25 mouse cellular contexts compared by ENCODE assay signal in the genomic region with DNA sequence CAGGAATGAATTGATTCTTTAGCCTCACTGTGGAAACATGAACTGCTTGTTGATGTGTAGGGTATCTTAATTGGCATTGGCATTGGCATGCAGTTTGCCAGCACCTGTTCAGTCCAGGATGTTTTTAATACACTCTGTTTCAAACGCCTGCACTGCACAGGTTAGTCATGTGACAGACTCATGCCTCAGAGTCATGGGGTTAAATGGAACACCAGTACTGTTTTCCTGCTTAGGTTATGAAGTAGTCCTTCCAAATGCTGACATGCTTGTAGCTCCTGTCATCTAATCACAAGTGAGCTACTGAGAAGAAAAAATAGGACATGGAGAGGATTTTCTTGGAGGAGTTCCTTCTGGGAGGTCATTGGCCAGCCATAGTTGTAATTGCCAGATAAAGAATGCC. TPM values are rescaled to one million over a fixed set of nuclear protein-coding genes. Genes with fewer than 3 reads are reported as not detected.
DNase-seq lines count a peak whose midpoint lies in the region; ATAC-seq lines count a peak whose summit lies in the region.
"Had no signal": no experiment of that assay in that cellular context is flagged by ENCODE, and none has a peak within 500 bp of the region (broad histone marks: within the 10 kb centered on the region; RNA-seq: fewer than 3 reads in every experiment).

No protein-coding gene starts in this region.

- ATAC-seq in kidney, embryonic 14.5 days (ENCODE audit: low FRiP score, low TSS enrichment): no peak
- ATAC-seq in kidney, embryonic 16.5 days (ENCODE audit: low FRiP score, low TSS enrichment): no peak
- no peak for ATAC-seq in hindbrain, embryonic 13.5 days (ENCODE audit: low FRiP score)
- ATAC-seq: CD4-positive, CD25-positive, alpha-beta regulatory T cell, adult 4 months; forebrain, embryonic 14.5 days had no signal

- H3K9me3 ChIP-seq in kidney, embryonic 14.5 days (ENCODE audit: control insufficient read depth, low read length): no peaks in the 10 kb centered on the region
- no peaks in the 10 kb centered on the region for H3K9me3 ChIP-seq in kidney, embryonic 16.5 days (ENCODE audit: low read length)
- no peaks in the 10 kb centered on the region for H3K9me3 ChIP-seq in hindbrain, embryonic 13.5 days
- H3K9me3 ChIP-seq: embryonic facial prominence, embryonic 15.5 days; forebrain, embryonic 10.5 days; G1E; heart, embryonic 12.5 days; hindbrain, embryonic 10.5 days; hindbrain, embryonic 15.5 days had no signal

- H3K9ac ChIP-seq in kidney, embryonic 14.5 days (ENCODE audit: low read depth, low read length): no peak overlapping the region
- H3K9ac ChIP-seq in kidney, embryonic 16.5 days (replicated peaks; ENCODE audit: low read length): no peak overlapping the region
- no peak overlapping the region for H3K9ac ChIP-seq in hindbrain, embryonic 13.5 days
- H3K9ac ChIP-seq: embryonic facial prominence, embryonic 15.5 days; heart, embryonic 12.5 days; hindbrain, embryonic 15.5 days had no signal

- no peak overlapping the region for H3K4me3 ChIP-seq in kidney, embryonic 14.5 days (ENCODE audit: low read length)
- H3K4me3 ChIP-seq in kidney, embryonic 16.5 days (ENCODE audit: low read length): no peak overlapping the region
- no peak overlapping the region for H3K4me3 ChIP-seq in hindbrain, embryonic 13.5 days
- H3K4me3 ChIP-seq: embryonic facial prominence, embryonic 15.5 days; erythroblast, embryonic 14.5 days; forebrain, embryonic 10.5 days; heart, embryonic 12.5 days; hindbrain, embryonic 10.5 days; hindbrain, embryonic 15.5 days had no signal

- no peaks in the 10 kb centered on the region for H3K4me1 ChIP-seq in kidney, embryonic 14.5 days (ENCODE audit: control insufficient read depth, insufficient read depth, low read length)
- H3K4me1 ChIP-seq in kidney, embryonic 16.5 days (ENCODE audit: insufficient read depth, low read length): no peaks in the 10 kb centered on the region
- H3K4me1 ChIP-seq in hindbrain, embryonic 13.5 days (replicated peaks): 0 out of 2 replicates have a peak, but pooled peaks cover 5% of the 10 kb centered on the region
- H3K4me1 ChIP-seq: embryonic facial prominence, embryonic 15.5 days; forebrain, embryonic 10.5 days; hindbrain, embryonic 10.5 days; hindbrain, embryonic 15.5 days had no signal

- no peak overlapping the region for H3K27ac ChIP-seq in kidney, embryonic 14.5 days (ENCODE audit: low read depth, low read length)
- H3K27ac ChIP-seq in kidney, embryonic 16.5 days (ENCODE audit: low read length): no peak overlapping the region
- H3K27ac ChIP-seq in hindbrain, embryonic 13.5 days: no peak overlapping the region
- H3K27ac ChIP-seq: embryonic facial prominence, embryonic 15.5 days; forebrain, embryonic 10.5 days; hindbrain, embryonic 10.5 days; hindbrain, embryonic 15.5 days had no signal

- peaks cover 35% of the 10 kb centered on the region for H3K36me3 ChIP-seq in kidney, embryonic 14.5 days (ENCODE audit: control insufficient read depth, insufficient read depth, low read length)
- H3K36me3 ChIP-seq in kidney, embryonic 16.5 days (ENCODE audit: insufficient read depth, low read length): peaks cover 23% of the 10 kb centered on the region
- H3K36me3 ChIP-seq in hindbrain, embryonic 13.5 days: peaks cover 37% of the 10 kb centered on the region

- no peaks in the 10 kb centered on the region for H3K27me3 ChIP-seq in kidney, embryonic 14.5 days (ENCODE audit: control insufficient read depth, insufficient read depth, low read length)
- no peaks in the 10 kb centered on the region for H3K27me3 ChIP-seq in kidney, embryonic 16.5 days (ENCODE audit: insufficient read depth, low read length)
- H3K27me3 ChIP-seq in hindbrain, embryonic 13.5 days: no peaks in the 10 kb centered on the region
- H3K27me3 ChIP-seq: embryonic facial prominence, embryonic 15.5 days; heart, embryonic 12.5 days; hindbrain, embryonic 15.5 days had no signal

- DNase-seq in gastrocnemius, adult 18-20 months (ENCODE audit: low spot score): peak; percentile 67
- no peak for DNase-seq in gastrocnemius, adult 8-10 months (ENCODE audit: low spot score in 2 of 2)
- peak; percentile 28 for DNase-seq in kidney, adult 18-20 months
- peak; percentile 34 to 49 for DNase-seq in kidney, postnatal 36 days
- DNase-seq: adrenal gland, postnatal 10 days; B cell, adult 2 months; cerebellum, adult 11 months; cerebellum, adult 8-10 months; cerebellum, postnatal 14 days; embryo, embryonic 11 days; gastrocnemius, postnatal 25 days had no signal

- 89% methylated on average over 1 of the region's 1 CpGs for WGBS in kidney, embryonic 14.5 days
- 68% methylated on average over 1 of the region's 1 CpGs for WGBS in kidney, embryonic 16.5 days
- 90% methylated on average over 1 of the region's 1 CpGs for WGBS in hindbrain, embryonic 13.5 days

- no peak overlapping the region for H3K4me2 ChIP-seq in kidney, embryonic 14.5 days (replicated peaks; ENCODE audit: low read depth, low read length)
- H3K4me2 ChIP-seq in kidney, embryonic 16.5 days (replicated peaks; ENCODE audit: low read depth, low read length): no peak overlapping the region
- H3K4me2 ChIP-seq in hindbrain, embryonic 13.5 days: no peak overlapping the region
- H3K4me2 ChIP-seq: embryonic facial prominence, embryonic 15.5 days; heart, embryonic 12.5 days; hindbrain, embryonic 15.5 days had no signal

RNA-seq across cellular contexts. Expression of a gene that starts 10.3 kb away (rescaled TPM):
- total RNA-seq in gastrocnemius, adult 18-20 months (2021): 10 to 100 TPM; 39.5 to 47.6 TPM
- 10 to 100 TPM; 24.7 to 38.2 (median 32.9) TPM for total RNA-seq in gastrocnemius, adult 8-10 months (2022)
- polyA plus RNA-seq in kidney, embryonic 14.5 days (2014; fragmentation: Nextera tagmentation; extraction: Ambion mirVana): 18.3 and 28.8 TPM in 2 replicates
- 26.9 and 27.6 TPM in 2 replicates for polyA plus RNA-seq in kidney, embryonic 16.5 days (2015; fragmentation: Nextera tagmentation; extraction: Ambion mirVana)
- 27.4 and 29.5 TPM in 2 replicates for polyA plus RNA-seq in hindbrain, embryonic 13.5 days (2015; fragmentation: Nextera tagmentation; extraction: Ambion mirVana)

RNA-seq across cellular contexts. Expression of a gene that starts 19.7 kb away (rescaled TPM):
- 1 to 10 TPM; 1.3 to 1.9 TPM for total RNA-seq in gastrocnemius, adult 18-20 months (2021)
- 1 to 10 TPM; 1.1 to 1.7 (median 1.4) TPM for total RNA-seq in gastrocnemius, adult 8-10 months (2022)
- 6.9 and 7.3 TPM in 2 replicates for polyA plus RNA-seq in kidney, embryonic 14.5 days (2014; fragmentation: Nextera tagmentation; extraction: Ambion mirVana)
- polyA plus RNA-seq in kidney, embryonic 16.5 days (2015; fragmentation: Nextera tagmentation; extraction: Ambion mirVana): 10.2 and 11.9 TPM in 2 replicates
- polyA plus RNA-seq in hindbrain, embryonic 13.5 days (2015; fragmentation: Nextera tagmentation; extraction: Ambion mirVana): 6.2 and 6.7 TPM in 2 replicates

RNA-seq across cellular contexts. Expression of a gene that starts 29.2 kb away (rescaled TPM):
- 1 to 10 TPM; 2.8 to 3.3 TPM for total RNA-seq in gastrocnemius, adult 18-20 months (2021)
- 1 to 10 TPM; 2.3 to 4.2 (median 3.1) TPM for total RNA-seq in gastrocnemius, adult 8-10 months (2022)
- 13.1 and 15.7 TPM in 2 replicates for polyA plus RNA-seq in kidney, embryonic 14.5 days (2014; fragmentation: Nextera tagmentation; extraction: Ambion mirVana)
- 23.4 and 26.3 TPM in 2 replicates for polyA plus RNA-seq in kidney, embryonic 16.5 days (2015; fragmentation: Nextera tagmentation; extraction: Ambion mirVana)
- 19.9 and 21.1 TPM in 2 replicates for polyA plus RNA-seq in hindbrain, embryonic 13.5 days (2015; fragmentation: Nextera tagmentation; extraction: Ambion mirVana)

RNA-seq across cellular contexts. Expression of a gene that starts 29.2 kb away (rescaled TPM):
- total RNA-seq in gastrocnemius, adult 18-20 months (2021): under 1 TPM; 0.55 to 0.71 TPM
- 1 to 10 TPM in 2 of 4 experiments, under 1 TPM in 2; 0.36 to 1.3 (median 0.94) TPM for total RNA-seq in gastrocnemius, adult 8-10 months (2022)
- polyA plus RNA-seq in kidney, embryonic 14.5 days (2014; fragmentation: Nextera tagmentation; extraction: Ambion mirVana): 1.5 and 1.9 TPM in 2 replicates
- polyA plus RNA-seq in kidney, embryonic 16.5 days (2015; fragmentation: Nextera tagmentation; extraction: Ambion mirVana): 3.0 and 3.1 TPM in 2 replicates
- 1.1 and 1.2 TPM in 2 replicates for polyA plus RNA-seq in hindbrain, embryonic 13.5 days (2015; fragmentation: Nextera tagmentation; extraction: Ambion mirVana)

RNA-seq across cellular contexts. Expression of a gene that starts 34.4 kb away (rescaled TPM):
- 10 to 100 TPM in 1 of 2 experiments, 1 to 10 TPM in 1; 9.8 to 11.1 TPM for total RNA-seq in gastrocnemius, adult 18-20 months (2021)
- total RNA-seq in gastrocnemius, adult 8-10 months (2022): 10 to 100 TPM in 2 of 4 experiments, 1 to 10 TPM in 2; 8.8 to 12.6 (median 10.9) TPM
- not detected in 2 replicates for polyA plus RNA-seq in kidney, embryonic 14.5 days (2014; fragmentation: Nextera tagmentation; extraction: Ambion mirVana)
- polyA plus RNA-seq in kidney, embryonic 16.5 days (2015; fragmentation: Nextera tagmentation; extraction: Ambion mirVana): 0.14 and 0.16 TPM in 2 replicates
- polyA plus RNA-seq in hindbrain, embryonic 13.5 days (2015; fragmentation: Nextera tagmentation; extraction: Ambion mirVana): 0.27 and 0.44 TPM in 2 replicates
- total RNA-seq: common myeloid progenitor, adult 5-6 weeks; granulocyte monocyte progenitor cell, adult 5-6 weeks had no signal
- polyA plus RNA-seq: erythroblast, embryonic 14.5 days; forebrain, embryonic 10.5 days; heart, embryonic 12.5 days had no signal

Comparison
In these comparisons a context has a peak if more than half of its experiments do, and no peak if none do; other contexts are left out.
1. DNase-seq: peak in gastrocnemius, adult 18-20 months (single experiment), kidney, adult 18-20 months (single experiment) and kidney, postnatal 36 days (2 of 2); none in gastrocnemius, adult 8-10 months (0 of 2).